Mouse (Mus musculus) embryonic fibroblast, embryonic 13.5 days (primary cell): Measurements from ENCODE around the gene Herc1.

Source experiments
- CTCF ChIP-seq: IDR thresholded peaks from 2 replicates; pipeline ENCODE4 v1.5.1; 2011; ENCODE audit warnings: mild to moderate bottlenecking, control low read depth, low read length, moderate library complexity, borderline replicate concordance; ENCODE audit not compliant: insufficient read depth
- POLR2A ChIP-seq: IDR thresholded peaks from 2 replicates; pipeline ENCODE4 v1.6.1; 2011; ENCODE audit warnings: low read depth, mild to moderate bottlenecking, control low read depth, low read length, moderate library complexity

- TF ChIP-seq POLR2A (no peak), CTCF (no peak)
Measured at GRCm38 (mm10) chr9:66316603-66317002, 33.6 kb upstream of the Herc1 start.
